Mouse (Mus musculus) lung, postnatal 0 days (tissue): ENCODE measurements around the gene Thoc6.

Experiments
- CTCF ChIP-seq: IDR thresholded peaks from 2 replicates; pipeline ENCODE4 v1.5.1; 2016; ENCODE audit warnings: antibody characterized with exemption, mild to moderate bottlenecking
- EP300 ChIP-seq: IDR thresholded peaks from 2 replicates; pipeline ENCODE4 v1.6.1; 2016; ENCODE audit warnings: antibody characterized with exemption, mild to moderate bottlenecking, control low read depth

- no peak for TF ChIP-seq CTCF
- no peak for TF ChIP-seq EP300
Observed at GRCm38 (mm10) chr17:23676473-23677031, 2.9 kb upstream of the Thoc6 start.
